Mouse (Mus musculus): ENCODE data around the gene Adcy2. TPM values are rescaled to one million over a fixed set of nuclear protein-coding genes. Genes with fewer than 3 reads are reported as not detected.

Gene Adcy2
- polyA plus RNA-seq, 1 experiment = 2.2 TPM

GRCm38 (mm10) chr13:69002631-69003030 is 3.3 kb upstream of the Adcy2 start:
- no peak for TF ChIP-seq EP300 (IDR thresholded peaks at IDR 0.05; ENCODE audit: insufficient read depth, low read depth, low read length)
- no peak for TF ChIP-seq CTCF (IDR thresholded peaks at IDR 0.05; ENCODE audit: low read depth, low read length)
- TF ChIP-seq POLR2A (IDR thresholded peaks at IDR 0.05; ENCODE audit: insufficient read depth, low read length) = no peak
- Histone ChIP-seq H3K4me1 (ENCODE audit: control insufficient read depth, insufficient read depth, low read length) (peaks cover 2% of the 10 kb centered on the region), H3K27ac (ENCODE audit: insufficient read depth, low read length) (no peak overlapping the region)

GRCm38 (mm10) chr13:69002173-69002572 is 2.8 kb upstream of the Adcy2 start:
- Histone ChIP-seq H3K4me1 (ENCODE audit: control insufficient read depth, insufficient read depth, low read length) (peaks cover 2% of the 10 kb centered on the region), H3K27ac (ENCODE audit: insufficient read depth, low read length) (no peak overlapping the region), H3K4me3 (ENCODE audit: low read depth, low read length) (no peak overlapping the region), H3K9ac (ENCODE audit: low read depth, poor library complexity, severe bottlenecking) (no peak overlapping the region), H3K27me3 (ENCODE audit: control insufficient read depth, insufficient read depth, low read length, poor library complexity, severe bottlenecking) (peaks cover 5% of the 10 kb centered on the region; the same call in 1 of the 2 replicates), H3K36me3 (ENCODE audit: control insufficient read depth, insufficient read depth, low read length, poor library complexity, severe bottlenecking) (no peaks in the 10 kb centered on the region), H3K9me3 (replicated peaks; ENCODE audit: control insufficient read depth, insufficient read depth, low read length, poor library complexity, severe bottlenecking) (no peaks in the 10 kb centered on the region)
- TF ChIP-seq CTCF (IDR thresholded peaks at IDR 0.05; ENCODE audit: low read depth, low read length) (peak; percentile 61), EP300 (IDR thresholded peaks at IDR 0.05; ENCODE audit: insufficient read depth, low read depth, low read length) (no peak), POLR2A (IDR thresholded peaks at IDR 0.05; ENCODE audit: insufficient read depth, low read length) (no peak)

More at GRCm38 (mm10) chr13:69002631-69003030, 3.3 kb upstream of the Adcy2 start:
- no peaks in the 10 kb centered on the region for H3K36me3 ChIP-seq (ENCODE audit: control insufficient read depth, insufficient read depth, low read length, poor library complexity, severe bottlenecking)
- H3K9ac ChIP-seq (ENCODE audit: low read depth, poor library complexity, severe bottlenecking) = no peak overlapping the region
- H3K4me3 ChIP-seq (ENCODE audit: low read depth, low read length) = no peak overlapping the region
- peaks cover 5% of the 10 kb centered on the region; the same call in 1 of the 2 replicates for H3K27me3 ChIP-seq (ENCODE audit: control insufficient read depth, insufficient read depth, low read length, poor library complexity, severe bottlenecking)
- no peaks in the 10 kb centered on the region for H3K9me3 ChIP-seq (replicated peaks; ENCODE audit: control insufficient read depth, insufficient read depth, low read length, poor library complexity, severe bottlenecking)

- Histone ChIP-seq H3K36me3 (ENCODE audit: control insufficient read depth, insufficient read depth, low read length, poor library complexity, severe bottlenecking) (no peaks in the 10 kb centered on the region), H3K9me3 (replicated peaks; ENCODE audit: control insufficient read depth, insufficient read depth, low read length, poor library complexity, severe bottlenecking) (no peaks in the 10 kb centered on the region), H3K9ac (ENCODE audit: low read depth, poor library complexity, severe bottlenecking) (peak overlapping the region; percentile 73), H3K4me1 (ENCODE audit: control insufficient read depth, insufficient read depth, low read length) (peaks cover 2% of the 10 kb centered on the region), H3K27me3 (ENCODE audit: control insufficient read depth, insufficient read depth, low read length, poor library complexity, severe bottlenecking) (peaks cover 5% of the 10 kb centered on the region; the same call in 1 of the 2 replicates), H3K27ac (ENCODE audit: insufficient read depth, low read length) (no peak overlapping the region), H3K4me3 (ENCODE audit: low read depth, low read length) (peak overlapping the region; percentile 46)
- TF ChIP-seq CTCF (IDR thresholded peaks at IDR 0.05; ENCODE audit: low read depth, low read length) (no peak), EP300 (IDR thresholded peaks at IDR 0.05; ENCODE audit: insufficient read depth, low read depth, low read length) (no peak), POLR2A (IDR thresholded peaks at IDR 0.05; ENCODE audit: insufficient read depth, low read length) (no peak)
These were observed 485 bp upstream of the Adcy2 start for GRCm38 (mm10) chr13:68999826-69000225.

- Histone ChIP-seq H3K9me3 (replicated peaks; ENCODE audit: control insufficient read depth, insufficient read depth, low read length, poor library complexity, severe bottlenecking) (no peaks in the 10 kb centered on the region), H3K27ac (ENCODE audit: insufficient read depth, low read length) (no peak overlapping the region), H3K4me3 (ENCODE audit: low read depth, low read length) (peak overlapping the region; percentile 77), H3K9ac (ENCODE audit: low read depth, poor library complexity, severe bottlenecking) (peak overlapping the region; percentile 73), H3K4me1 (ENCODE audit: control insufficient read depth, insufficient read depth, low read length) (peaks cover 2% of the 10 kb centered on the region), H3K27me3 (ENCODE audit: control insufficient read depth, insufficient read depth, low read length, poor library complexity, severe bottlenecking) (peaks cover 5% of the 10 kb centered on the region; the same call in 1 of the 2 replicates), H3K36me3 (ENCODE audit: control insufficient read depth, insufficient read depth, low read length, poor library complexity, severe bottlenecking) (no peaks in the 10 kb centered on the region)
- TF ChIP-seq EP300 (IDR thresholded peaks at IDR 0.05; ENCODE audit: insufficient read depth, low read depth, low read length) (no peak), POLR2A (IDR thresholded peaks at IDR 0.05; ENCODE audit: insufficient read depth, low read length) (no peak), CTCF (IDR thresholded peaks at IDR 0.05; ENCODE audit: low read depth, low read length) (no peak)
These were observed 803 bp downstream of the Adcy2 start for GRCm38 (mm10) chr13:68998558-68998917.

DNA sequence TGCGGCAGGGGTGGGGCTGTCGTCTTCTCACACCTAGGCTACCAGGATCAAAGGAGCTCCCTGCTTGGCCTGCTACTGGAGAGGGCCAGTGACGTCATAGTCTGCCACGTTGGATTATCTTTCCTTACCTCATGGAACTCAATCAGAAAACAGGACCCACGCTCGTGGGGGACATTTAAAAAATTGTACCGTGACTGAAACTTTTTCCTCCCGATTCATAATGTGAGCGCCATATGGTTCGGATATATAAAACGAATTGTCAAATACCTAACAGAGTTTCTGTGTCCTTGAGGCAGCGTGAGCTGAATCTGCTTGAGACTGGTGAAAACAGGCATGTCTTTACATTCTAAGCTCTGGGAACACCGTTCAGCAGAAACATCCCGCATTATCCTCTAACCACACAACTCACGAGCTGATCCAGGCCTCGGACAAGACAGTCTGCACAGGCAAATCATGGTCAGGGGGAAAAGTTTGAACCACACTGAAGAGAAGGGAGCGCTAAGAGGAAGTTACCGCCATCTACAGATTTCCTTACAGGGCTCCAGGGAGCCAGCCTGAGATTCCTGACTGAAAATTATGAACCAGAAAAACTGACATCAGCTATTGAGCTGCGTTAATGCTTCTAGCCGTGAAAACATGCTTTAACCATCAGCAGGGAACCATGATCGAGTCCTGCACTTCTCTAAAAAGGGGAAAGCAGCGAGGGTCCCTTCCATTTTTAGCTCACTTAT is 1.4 kb downstream of the Adcy2 start:
- peaks cover 2% of the 10 kb centered on the region for H3K4me1 ChIP-seq (ENCODE audit: control insufficient read depth, insufficient read depth, low read length)
- H3K9ac ChIP-seq (ENCODE audit: low read depth, poor library complexity, severe bottlenecking) = no peak overlapping the region
- H3K27ac ChIP-seq (ENCODE audit: insufficient read depth, low read length) = no peak overlapping the region
- no peak for TF ChIP-seq POLR2A (IDR thresholded peaks at IDR 0.05; ENCODE audit: insufficient read depth, low read length)
- no peak for TF ChIP-seq EP300 (IDR thresholded peaks at IDR 0.05; ENCODE audit: insufficient read depth, low read depth, low read length)
- TF ChIP-seq CTCF (IDR thresholded peaks at IDR 0.05; ENCODE audit: low read depth, low read length) = no peak
- H3K9me3 ChIP-seq (replicated peaks; ENCODE audit: control insufficient read depth, insufficient read depth, low read length, poor library complexity, severe bottlenecking) = no peaks in the 10 kb centered on the region
- peaks cover 5% of the 10 kb centered on the region; the same call in 1 of the 2 replicates for H3K27me3 ChIP-seq (ENCODE audit: control insufficient read depth, insufficient read depth, low read length, poor library complexity, severe bottlenecking)
- H3K4me3 ChIP-seq (ENCODE audit: low read depth, low read length) = no peak overlapping the region
- H3K36me3 ChIP-seq (ENCODE audit: control insufficient read depth, insufficient read depth, low read length, poor library complexity, severe bottlenecking) = no peaks in the 10 kb centered on the region

GRCm38 (mm10) chr13:68997386-68997785 is 2.0 kb downstream of the Adcy2 start:
- no peaks in the 10 kb centered on the region for H3K36me3 ChIP-seq (ENCODE audit: control insufficient read depth, insufficient read depth, low read length, poor library complexity, severe bottlenecking)
- H3K27ac ChIP-seq (ENCODE audit: insufficient read depth, low read length) = no peak overlapping the region
- TF ChIP-seq POLR2A (IDR thresholded peaks at IDR 0.05; ENCODE audit: insufficient read depth, low read length) = no peak
- no peak for TF ChIP-seq EP300 (IDR thresholded peaks at IDR 0.05; ENCODE audit: insufficient read depth, low read depth, low read length)
- TF ChIP-seq CTCF (IDR thresholded peaks at IDR 0.05; ENCODE audit: low read depth, low read length) = no peak
- H3K9ac ChIP-seq (ENCODE audit: low read depth, poor library complexity, severe bottlenecking) = no peak overlapping the region
- peaks cover 5% of the 10 kb centered on the region; the same call in 1 of the 2 replicates for H3K27me3 ChIP-seq (ENCODE audit: control insufficient read depth, insufficient read depth, low read length, poor library complexity, severe bottlenecking)
- H3K4me3 ChIP-seq (ENCODE audit: low read depth, low read length) = no peak overlapping the region
- H3K4me1 ChIP-seq (ENCODE audit: control insufficient read depth, insufficient read depth, low read length) = peaks cover 2% of the 10 kb centered on the region
- H3K9me3 ChIP-seq (replicated peaks; ENCODE audit: control insufficient read depth, insufficient read depth, low read length, poor library complexity, severe bottlenecking) = no peaks in the 10 kb centered on the region

Measured in ES-Bruce4 (cell line).